Mouse (Mus musculus) heart, adult 2 months (tissue): ENCODE data around the gene Cfap97. TPM values are rescaled to one million over a fixed set of nuclear protein-coding genes. Genes with fewer than 3 reads are reported as not detected.
"Not testable (repeated sequence)": the region's sequence is repeated elsewhere in the genome, so short reads cannot be mapped to it uniquely, and the experiment has no call there.

Source experiments
- DNase-seq, 2 experiments: peaks; one replicate each; pipeline ENCODE4 v3.0.0; 2021
- H3K27ac ChIP-seq: fragments of 200-600 bp; 2 replicates; pipeline ENCODE4 v1.8.1; 2022
- H3K27me3 ChIP-seq: fragments of 200-500 bp; 2 replicates; pipeline ENCODE4 v1.6.1; 2012; ENCODE audit warnings: mild to moderate bottlenecking, low read length, inconsistent platforms, mixed read lengths; ENCODE audit not compliant: control insufficient read depth, insufficient read depth
- H3K36me3 ChIP-seq: fragments of 200-500 bp; 2 replicates; pipeline ENCODE4 v1.6.1; 2012; ENCODE audit warnings: low read length, inconsistent platforms; ENCODE audit not compliant: control insufficient read depth, insufficient read depth
- H3K4me1 ChIP-seq: fragments of 200-500 bp; 2 replicates; pipeline ENCODE4 v1.6.1; 2011; ENCODE audit warnings: low read length; ENCODE audit not compliant: control insufficient read depth, insufficient read depth
- H3K4me3 ChIP-seq: fragments of 200-600 bp; 2 replicates; pipeline ENCODE4 v1.8.1; 2022
- H3K79me2 ChIP-seq: fragments of 200-500 bp; replicated peaks from 2 replicates; pipeline ENCODE4 v1.6.1; 2012; ENCODE audit warnings: mild to moderate bottlenecking, inconsistent platforms, low read length, moderate library complexity, mixed read lengths; ENCODE audit not compliant: control insufficient read depth, insufficient read depth
- H3K9ac ChIP-seq: fragments of 200-500 bp; 2 replicates; pipeline ENCODE4 v1.6.1; 2012; ENCODE audit warnings: low read depth, mild to moderate bottlenecking, control low read depth, inconsistent platforms, low read length, mixed read lengths
- CTCF ChIP-seq: fragments of 200-600 bp; IDR thresholded peaks from 2 replicates; pipeline ENCODE4 v1.8.1; 2022; ENCODE audit warnings: antibody characterized with exemption, mild to moderate bottlenecking, moderate library complexity
- EP300 ChIP-seq: fragments of 200-500 bp; IDR thresholded peaks from 2 replicates; pipeline ENCODE4 v1.6.1; 2011; ENCODE audit warnings: low read depth, low read length, control low read depth; ENCODE audit not compliant: insufficient read depth
- POLR2A ChIP-seq: fragments of 200-500 bp; IDR thresholded peaks from 2 replicates; pipeline ENCODE4 v1.6.1; 2011; ENCODE audit warnings: mild to moderate bottlenecking, low read depth, low read length, control low read depth; ENCODE audit not compliant: insufficient read depth
- WGBS: fragments of 180-500 bp; shearing (Covaris S2); methylation state at CpG from one replicate; pipeline ENCODE4 v1.1.7; 2018; 5-methylcytosine and 5-hydroxymethylcytosine counted together
- intact Hi-C: fragments of 180-260 bp; cut with DNase I; formaldehyde crosslinking; loops from one replicate; pipeline ENCODE4 v1.15.1; 2025
- polyA plus RNA-seq: library from polyadenylated mRNA; depleted of rRNA; stranded (reverse); fragments of >200 nt; gene quantifications from 2 replicates; pipeline ENCODE4 v1.2.3, GENCODE M21; 2012
- total RNA-seq, 2 experiments: library from RNA; stranded (reverse); gene quantifications; 2 replicates each; pipeline ENCODE4 v1.2.3; 2021

Gene Cfap97
- total and polyA plus RNA-seq, 3 experiments, result 4.7 to 13.6 (median 12.2) TPM

- 0 out of 2 replicates have a peak overlapping the region, but pooled peaks have one; percentile 40 for H3K9ac ChIP-seq
- H3K79me2 ChIP-seq, result no peaks in the 10 kb centered on the region
- no peaks in the 10 kb centered on the region for H3K36me3 ChIP-seq
- TF ChIP-seq EP300, result peak; percentile 82; the same call in 1 of the 2 replicates
- no peak for TF ChIP-seq POLR2A
- H3K27me3 ChIP-seq, result no peaks in the 10 kb centered on the region
- DNase-seq, result peak in 1 of 2 experiments; percentile 65
- 64% methylated on average over 3 of the region's 3 CpGs for WGBS
- no peak overlapping the region for H3K4me3 ChIP-seq
- intact Hi-C loops, result no loop called here
- H3K27ac ChIP-seq, result peak overlapping the region; percentile 79
- peaks cover 3% of the 10 kb centered on the region for H3K4me1 ChIP-seq
Observed at GRCm38 (mm10) chr8:46220566-46220965, 69.0 kb downstream of the Cfap97 start.

GRCm38 (mm10) chr8:46225501-46225900 lies 73.9 kb downstream of the Cfap97 start:
- H3K9ac ChIP-seq, result no peak overlapping the region
- TF ChIP-seq EP300, result no peak
- no peaks in the 10 kb centered on the region for H3K36me3 ChIP-seq
- intact Hi-C loops, result no loop called here
- H3K79me2 ChIP-seq, result no peaks in the 10 kb centered on the region
- H3K27ac ChIP-seq, result peak overlapping the region; percentile 18; the same call in 1 of the 2 replicates
- no peak for DNase-seq
- 42% methylated on average over 3 of the region's 3 CpGs for WGBS
- H3K4me1 ChIP-seq, result no peaks in the 10 kb centered on the region; the same call in 1 of the 2 replicates
- H3K27me3 ChIP-seq, result no peaks in the 10 kb centered on the region
- H3K4me3 ChIP-seq, result no peak overlapping the region

GRCm38 (mm10) chr8:46226622-46227021 lies 75.1 kb downstream of the Cfap97 start:
- 47% methylated on average over 5 of the region's 5 CpGs for WGBS
- intact Hi-C loops, result no loop called here
- Histone ChIP-seq H3K27me3 (no peaks in the 10 kb centered on the region), H3K4me1 (no peaks in the 10 kb centered on the region; the same call in 1 of the 2 replicates), H3K27ac (peak overlapping the region; percentile 52), H3K4me3 (no peak overlapping the region), H3K79me2 (no peaks in the 10 kb centered on the region), H3K36me3 (no peaks in the 10 kb centered on the region), H3K9ac (no peak overlapping the region)
- peak in 1 of 2 experiments; percentile 53 for DNase-seq
- TF ChIP-seq CTCF, result no peak
- TF ChIP-seq EP300, result peak; percentile 77
- TF ChIP-seq POLR2A, result no peak

GRCm38 (mm10) chr8:46231968-46232367 lies 80.4 kb downstream of the Cfap97 start:
- DNase-seq, intact Hi-C loops, H3K4me1 ChIP-seq, H3K27me3 ChIP-seq, H3K79me2 ChIP-seq, H3K27ac ChIP-seq, H3K9ac ChIP-seq, H3K4me3 ChIP-seq, H3K36me3 ChIP-seq: not testable (repeated sequence)
- WGBS, result 80% methylated on average over 7 of the region's 7 CpGs

GRCm38 (mm10) chr8:46232798-46233197 lies 81.2 kb downstream of the Cfap97 start:
- no peaks in the 10 kb centered on the region for H3K36me3 ChIP-seq
- H3K4me3 ChIP-seq, result no peak overlapping the region
- no peak for TF ChIP-seq CTCF
- no peak for TF ChIP-seq POLR2A
- no peak for TF ChIP-seq EP300
- intact Hi-C loops, result no loop called here
- 0 out of 2 replicates have a peak, but pooled peaks cover 2% of the 10 kb centered on the region for H3K4me1 ChIP-seq
- no peak for DNase-seq
- 52% methylated on average over 8 of the region's 8 CpGs for WGBS
- no peak overlapping the region for H3K9ac ChIP-seq
- no peak overlapping the region for H3K27ac ChIP-seq
- no peaks in the 10 kb centered on the region for H3K27me3 ChIP-seq
- H3K79me2 ChIP-seq, result no peaks in the 10 kb centered on the region

GRCm38 (mm10) chr8:46234736-46235135 lies 83.2 kb downstream of the Cfap97 start:
- Histone ChIP-seq H3K79me2 (no peaks in the 10 kb centered on the region), H3K4me3 (no peak overlapping the region), H3K27me3 (no peaks in the 10 kb centered on the region), H3K9ac (no peak overlapping the region), H3K4me1 (0 out of 2 replicates have a peak, but pooled peaks cover 2% of the 10 kb centered on the region), H3K27ac (no peak overlapping the region), H3K36me3 (no peaks in the 10 kb centered on the region)
- TF ChIP-seq CTCF, result no peak
- no peak for TF ChIP-seq POLR2A
- no peak for TF ChIP-seq EP300
- WGBS, result 79% methylated on average over 4 of the region's 4 CpGs
- DNase-seq, result no peak
- intact Hi-C loops, result no loop called here
